Mouse (Mus musculus): ENCODE results near the gene Rps29. TPM values are rescaled to one million over a fixed set of nuclear protein-coding genes. Genes with fewer than 3 reads are reported as not detected.
"Not testable (repeated sequence)": the region's sequence is repeated elsewhere in the genome, so short reads cannot be mapped to it uniquely, and the experiment has no call there.

The Rps29 gene
- polyA plus RNA-seq, 1 experiment: 1,840 TPM

DNA sequence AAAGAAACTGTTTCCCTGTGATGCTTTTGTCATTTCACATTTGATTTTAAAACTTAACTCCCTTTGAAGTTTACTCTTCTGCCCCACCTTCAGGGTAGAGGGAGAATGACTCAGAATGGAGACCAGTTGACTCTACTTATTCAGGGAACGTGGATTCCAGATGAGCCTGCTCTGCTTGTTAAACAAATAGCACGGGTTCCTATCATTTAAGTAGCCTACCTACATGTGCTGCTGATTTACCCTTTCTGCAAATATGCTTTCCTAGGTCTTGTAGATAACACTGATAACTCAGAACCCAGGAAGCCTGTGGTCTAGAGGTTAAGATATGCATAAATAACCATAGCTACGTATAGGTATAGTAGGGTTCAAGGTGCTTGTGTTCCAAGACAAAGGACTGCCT is 5.9 kb upstream of the Rps29 start:
- no peak for TF ChIP-seq FLI1 (IDR thresholded peaks at IDR 0.05; ENCODE audit: low read length)
- TF ChIP-seq GATA1 (IDR thresholded peaks at IDR 0.05; ENCODE audit: borderline replicate concordance, low read length): no peak
- Histone ChIP-seq H3K4me3 (replicated peaks) (no peak overlapping the region), H3K9me3 (no peaks in the 10 kb centered on the region), H3K4me1 (peaks cover 43% of the 10 kb centered on the region), H3K27me3 (replicated peaks) (no peaks in the 10 kb centered on the region), H3K36me3 (replicated peaks; ENCODE audit: low read length) (no peaks in the 10 kb centered on the region)

DNA sequence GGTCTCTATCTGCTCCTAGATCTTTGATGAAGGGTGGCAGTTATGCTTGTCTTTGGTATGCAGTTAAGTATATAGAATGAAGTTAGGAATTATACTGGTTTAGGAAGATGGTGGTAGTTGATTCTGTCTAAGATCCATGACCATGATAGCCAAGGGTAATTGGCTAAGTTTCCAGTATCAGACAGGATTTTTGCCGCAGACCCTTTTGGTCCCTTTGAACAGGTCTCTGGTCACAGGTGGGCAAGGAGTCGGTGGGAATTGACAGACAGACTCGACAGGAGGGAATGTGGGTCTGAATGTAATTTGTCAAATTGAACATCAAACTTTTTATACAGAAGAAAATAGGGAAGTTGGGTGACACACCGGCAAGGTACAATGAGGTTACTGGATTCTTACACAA is 4.6 kb upstream of the Rps29 start:
- not testable (repeated sequence) for H3K36me3 ChIP-seq (replicated peaks; ENCODE audit: low read length); H3K4me3 ChIP-seq (replicated peaks)

DNA sequence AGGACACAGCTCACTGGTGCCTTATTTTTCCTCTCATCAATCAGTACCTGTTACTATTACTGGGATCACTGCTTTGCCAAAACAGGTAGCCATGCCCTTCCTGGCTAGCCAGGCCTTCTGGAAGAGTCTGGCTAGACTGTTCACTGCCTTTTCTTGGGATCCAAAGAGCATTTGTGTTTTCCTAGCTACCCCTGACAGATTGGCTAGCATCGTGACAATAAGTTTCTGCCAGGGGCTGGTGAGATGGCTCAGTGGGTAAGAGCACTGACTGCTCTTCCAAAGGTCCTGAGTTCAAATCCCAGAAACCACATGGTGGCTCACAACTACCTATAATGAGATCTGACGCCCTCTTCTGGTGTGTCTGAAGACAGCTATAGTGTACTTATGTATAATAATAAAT is 1.7 kb upstream of the Rps29 start:
- Histone ChIP-seq H3K4me1 (peaks cover 27% of the 10 kb centered on the region; the same call in 1 of the 2 replicates), H3K36me3 (replicated peaks; ENCODE audit: low read length) (peaks cover 23% of the 10 kb centered on the region)
- H3K9me3 ChIP-seq; H3K27me3 ChIP-seq (replicated peaks); H3K4me3 ChIP-seq (replicated peaks): not testable (repeated sequence)

More for the DNA sequence above, 4.6 kb upstream of the Rps29 start:
- not testable (repeated sequence) for H3K27me3 ChIP-seq (replicated peaks); H3K9me3 ChIP-seq
- peaks cover 31% of the 10 kb centered on the region for H3K4me1 ChIP-seq

DNA sequence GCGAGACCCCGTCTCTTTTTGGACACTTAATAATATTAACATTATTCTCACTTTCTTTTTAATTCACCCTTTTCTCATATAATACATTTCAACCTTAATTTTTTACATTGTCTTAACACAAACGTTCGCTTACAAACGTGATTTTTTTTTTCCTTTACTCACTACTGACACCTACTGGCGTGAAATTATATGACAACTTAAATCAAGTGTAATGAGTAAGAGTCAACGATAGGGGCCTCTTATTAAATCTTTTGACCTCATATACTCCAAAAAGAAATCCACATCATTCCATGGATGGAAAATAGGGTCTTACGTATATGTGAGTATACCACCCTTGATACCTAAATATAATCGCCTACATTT is 573 bp upstream of the Rps29 start:
- TF ChIP-seq GATA1 (IDR thresholded peaks at IDR 0.05; ENCODE audit: borderline replicate concordance, low read length) (no peak), FLI1 (IDR thresholded peaks at IDR 0.05; ENCODE audit: low read length) (no peak)
- H3K4me3 ChIP-seq (replicated peaks): peak overlapping the region; percentile 77

DNA sequence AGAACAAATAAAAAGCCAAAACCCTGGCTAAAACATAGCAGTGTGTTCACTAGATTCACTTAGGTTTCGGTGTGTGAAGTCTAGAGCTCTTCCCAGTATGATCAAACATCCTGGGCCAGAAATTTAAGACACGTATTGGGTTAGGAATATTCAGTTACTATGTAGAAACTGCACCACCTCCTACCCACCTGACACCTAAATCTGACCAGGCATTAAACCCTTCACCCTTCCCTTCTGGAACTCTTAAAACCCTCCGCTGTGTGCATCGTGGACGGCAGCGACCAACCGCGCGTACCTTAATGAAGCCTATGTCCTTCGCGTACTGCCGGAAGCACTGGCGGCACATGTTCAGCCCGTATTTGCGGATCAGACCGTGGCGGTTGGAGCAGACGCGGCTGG is 621 bp downstream of the Rps29 start:
- Histone ChIP-seq H3K4me3 (replicated peaks) (peak overlapping the region; percentile 96), H3K9me3 (no peaks in the 10 kb centered on the region), H3K27me3 (replicated peaks) (no peaks in the 10 kb centered on the region), H3K4me1 (peaks cover 19% of the 10 kb centered on the region; the same call in 1 of the 2 replicates), H3K36me3 (replicated peaks; ENCODE audit: low read length) (peaks cover 27% of the 10 kb centered on the region)
- TF ChIP-seq GATA1 (IDR thresholded peaks at IDR 0.05; ENCODE audit: borderline replicate concordance, low read length) (no peak), FLI1 (IDR thresholded peaks at IDR 0.05; ENCODE audit: low read length) (no peak)

More for the DNA sequence above, 573 bp upstream of the Rps29 start:
- Histone ChIP-seq H3K36me3 (replicated peaks; ENCODE audit: low read length) (peaks cover 27% of the 10 kb centered on the region), H3K27me3 (replicated peaks) (no peaks in the 10 kb centered on the region), H3K9me3 (no peaks in the 10 kb centered on the region), H3K4me1 (peaks cover 20% of the 10 kb centered on the region; the same call in 1 of the 2 replicates)

DNA sequence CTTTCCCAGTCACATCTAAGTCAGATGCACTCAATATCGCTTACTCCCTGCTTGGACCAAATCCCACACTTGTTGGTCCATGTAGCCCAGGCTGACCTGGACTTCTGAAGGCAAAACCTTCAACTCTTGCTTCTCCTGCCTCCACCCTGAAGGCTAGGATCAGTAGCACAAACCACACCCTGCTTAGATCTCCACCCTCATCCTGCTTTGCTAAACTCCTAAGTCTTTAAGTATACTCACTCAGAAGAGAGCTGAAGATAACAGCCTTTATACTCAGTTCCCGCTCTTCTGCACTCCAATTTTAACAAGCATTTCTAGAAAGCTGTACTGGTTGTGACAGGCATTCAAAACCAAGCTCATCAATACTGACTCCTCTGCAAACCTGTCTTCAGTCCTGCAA is 1.9 kb downstream of the Rps29 start:
- TF ChIP-seq FLI1 (IDR thresholded peaks at IDR 0.05; ENCODE audit: low read length): no peak
- TF ChIP-seq GATA1 (IDR thresholded peaks at IDR 0.05; ENCODE audit: borderline replicate concordance, low read length): no peak
- Histone ChIP-seq H3K27me3 (replicated peaks) (no peaks in the 10 kb centered on the region), H3K9me3 (no peaks in the 10 kb centered on the region), H3K4me3 (replicated peaks) (peak overlapping the region; percentile 28), H3K4me1 (peaks cover 14% of the 10 kb centered on the region; the same call in 1 of the 2 replicates), H3K36me3 (replicated peaks; ENCODE audit: low read length) (peaks cover 27% of the 10 kb centered on the region)

DNA sequence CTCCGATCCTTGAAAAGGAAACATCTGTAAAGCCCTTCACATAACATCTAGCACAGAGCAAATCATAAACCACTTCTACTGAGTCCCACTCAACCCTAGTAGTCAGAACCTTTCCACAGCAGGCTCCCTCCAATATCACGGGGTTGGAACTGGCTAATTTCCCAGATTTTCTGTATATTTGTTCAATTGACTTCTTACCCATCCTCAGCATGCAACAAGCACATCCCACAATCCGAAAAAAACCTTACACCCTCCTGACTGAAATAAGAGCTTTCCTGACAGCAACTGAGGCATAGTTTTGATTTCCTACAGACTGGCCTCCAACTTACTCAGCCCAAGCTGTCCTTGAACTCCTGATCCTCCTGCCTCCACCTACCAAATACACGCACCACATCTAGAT is 2.5 kb downstream of the Rps29 start:
- H3K4me3 ChIP-seq (replicated peaks): no peak overlapping the region
- peaks cover 14% of the 10 kb centered on the region; the same call in 1 of the 2 replicates for H3K4me1 ChIP-seq
- H3K36me3 ChIP-seq (replicated peaks; ENCODE audit: low read length): peaks cover 27% of the 10 kb centered on the region
- no peak for TF ChIP-seq GATA1 (IDR thresholded peaks at IDR 0.05; ENCODE audit: borderline replicate concordance, low read length)
- TF ChIP-seq FLI1 (IDR thresholded peaks at IDR 0.05; ENCODE audit: low read length): no peak
- H3K27me3 ChIP-seq (replicated peaks): no peaks in the 10 kb centered on the region
- no peaks in the 10 kb centered on the region for H3K9me3 ChIP-seq

DNA sequence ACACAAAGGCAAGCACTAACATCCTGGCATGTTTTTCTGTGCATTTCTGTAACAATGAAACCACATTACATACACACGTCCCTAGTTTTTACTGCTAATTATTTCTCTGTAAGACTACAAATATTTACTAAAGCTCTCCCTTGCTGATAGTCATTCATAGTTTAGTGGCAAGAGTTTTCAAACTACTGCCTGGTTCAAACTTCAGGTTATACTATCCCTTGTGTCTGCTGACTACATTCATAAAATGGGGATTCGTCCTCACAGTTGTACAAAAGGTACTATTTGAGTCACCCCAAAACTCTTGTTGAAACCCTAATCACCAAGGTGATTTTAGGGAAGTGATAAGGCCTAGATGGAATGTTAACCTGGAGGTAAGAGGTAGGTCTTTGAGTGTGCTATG is 3.1 kb downstream of the Rps29 start:
- Histone ChIP-seq H3K4me3 (replicated peaks) (no peak overlapping the region), H3K36me3 (replicated peaks; ENCODE audit: low read length) (peaks cover 27% of the 10 kb centered on the region), H3K9me3 (no peaks in the 10 kb centered on the region), H3K4me1 (peaks cover 14% of the 10 kb centered on the region; the same call in 1 of the 2 replicates), H3K27me3 (replicated peaks) (no peaks in the 10 kb centered on the region)
- TF ChIP-seq FLI1 (IDR thresholded peaks at IDR 0.05; ENCODE audit: low read length) (no peak), GATA1 (IDR thresholded peaks at IDR 0.05; ENCODE audit: borderline replicate concordance, low read length) (no peak)

DNA sequence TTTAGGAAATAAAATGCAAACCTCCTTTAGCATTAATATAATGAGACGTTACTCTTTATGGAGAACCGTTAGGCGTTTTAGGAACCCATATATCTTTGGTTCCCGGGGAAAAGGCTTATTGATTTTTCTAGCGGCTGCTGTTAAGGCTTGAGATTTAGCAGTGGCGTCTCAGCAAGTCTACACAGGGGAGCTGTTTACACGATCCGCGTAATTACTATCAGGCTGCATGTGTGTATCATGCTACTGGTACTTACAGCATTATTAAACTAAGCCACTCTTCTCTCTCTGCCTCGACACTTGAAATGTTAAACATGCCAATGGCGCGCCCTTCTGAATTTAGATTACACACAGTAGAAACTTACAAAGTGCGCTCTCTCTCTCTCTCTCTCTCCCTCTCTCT is 8.9 kb downstream of the Rps29 start:
- peaks cover 2% of the 10 kb centered on the region for H3K27me3 ChIP-seq (replicated peaks)
- no peaks in the 10 kb centered on the region for H3K4me1 ChIP-seq
- no peak for TF ChIP-seq GATA1 (IDR thresholded peaks at IDR 0.05; ENCODE audit: borderline replicate concordance, low read length)
- no peaks in the 10 kb centered on the region for H3K9me3 ChIP-seq
- H3K36me3 ChIP-seq (replicated peaks; ENCODE audit: low read length): peaks cover under 1% of the 10 kb centered on the region
- H3K4me3 ChIP-seq (replicated peaks): no peak overlapping the region

DNA sequence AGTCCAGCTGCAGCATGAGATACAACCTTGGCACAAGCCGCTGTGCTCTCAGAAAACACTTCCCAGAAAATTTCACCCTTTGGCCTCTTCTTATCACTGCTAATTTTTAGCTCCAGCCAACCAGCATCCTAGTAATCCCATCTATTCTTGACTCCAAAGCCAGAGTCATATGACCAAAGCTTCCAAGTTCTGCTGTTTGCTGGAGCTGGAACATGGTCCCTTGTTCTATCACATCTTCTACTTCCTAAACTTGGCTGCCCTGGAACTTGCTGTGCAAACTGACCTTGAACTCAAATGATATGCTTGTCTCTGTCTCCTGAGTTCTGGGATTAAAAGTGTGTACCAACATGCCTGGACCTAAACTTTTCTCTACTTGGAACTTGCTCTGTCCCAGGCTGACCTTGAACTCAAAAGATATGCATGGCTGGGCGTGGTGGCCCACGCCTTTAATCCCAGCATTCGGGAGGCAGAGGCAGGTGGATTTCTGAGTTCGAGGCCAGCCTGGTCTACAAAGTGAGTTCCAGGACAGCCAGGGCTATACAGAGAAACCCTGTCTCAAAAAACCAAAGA is 11.7 kb downstream of the Rps29 start:
- H3K27me3 ChIP-seq (replicated peaks): peaks cover 7% of the 10 kb centered on the region
- TF ChIP-seq GATA1 (IDR thresholded peaks at IDR 0.05; ENCODE audit: borderline replicate concordance, low read length) (no peak), FLI1 (IDR thresholded peaks at IDR 0.05; ENCODE audit: low read length) (no peak)
- no peaks in the 10 kb centered on the region for H3K4me1 ChIP-seq
- no peaks in the 10 kb centered on the region for H3K36me3 ChIP-seq (replicated peaks; ENCODE audit: low read length)
- H3K4me3 ChIP-seq (replicated peaks): no peak overlapping the region
- H3K9me3 ChIP-seq: no peaks in the 10 kb centered on the region

DNA sequence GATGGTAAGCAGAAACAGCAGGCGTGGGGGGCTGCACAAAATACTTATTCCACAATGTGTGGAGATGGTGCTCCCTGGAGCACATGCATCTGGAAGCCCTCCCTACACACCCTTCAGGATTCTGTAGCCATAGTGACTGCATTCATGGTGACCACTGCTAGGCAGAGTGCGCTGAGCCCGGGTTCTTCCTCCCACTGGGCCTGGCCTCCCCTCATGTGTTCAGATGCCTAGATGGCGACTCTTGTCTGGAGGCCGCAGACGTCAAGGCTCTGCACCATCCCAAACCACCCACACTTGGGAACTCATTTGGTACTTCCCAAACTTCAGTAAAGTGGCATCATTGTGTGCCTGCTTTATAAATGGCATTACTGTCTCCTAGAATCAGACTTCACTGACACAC is 15.5 kb downstream of the Rps29 start:
- no peaks in the 10 kb centered on the region for H3K36me3 ChIP-seq (replicated peaks; ENCODE audit: low read length)
- H3K4me3 ChIP-seq (replicated peaks): no peak overlapping the region
- TF ChIP-seq FLI1 (IDR thresholded peaks at IDR 0.05; ENCODE audit: low read length) (no peak), GATA1 (IDR thresholded peaks at IDR 0.05; ENCODE audit: borderline replicate concordance, low read length) (no peak)
- peaks cover 11% of the 10 kb centered on the region for H3K27me3 ChIP-seq (replicated peaks)
- H3K4me1 ChIP-seq: no peaks in the 10 kb centered on the region
- no peaks in the 10 kb centered on the region for H3K9me3 ChIP-seq

All from megakaryocyte, embryonic 14.5 days (primary cell).